13 mouse cellular contexts compared by ENCODE assay signal in genomic region chr13:101812341-101812740, GRCm38 (mm10). TPM values are rescaled to one million over a fixed set of nuclear protein-coding genes. Genes with fewer than 3 reads are reported as not detected.
A peak's percentile ranks its signal among the peaks of the same experiment; 100 is the strongest.
DNase-seq lines count a peak whose midpoint lies in the region; ATAC-seq lines count a peak whose summit lies in the region.
"Had no signal": no experiment of that assay in that cellular context is flagged by ENCODE, and none has a peak within 500 bp of the region (broad histone marks: within the 10 kb centered on the region; RNA-seq: fewer than 3 reads in every experiment).

No protein-coding gene starts in this region.

- WGBS in kidney, embryonic 15.5 days: 53% methylated on average over 5 of the region's 5 CpGs
- WGBS in midbrain, embryonic 10.5 days: 68% methylated on average over 5 of the region's 5 CpGs
- 57% methylated on average over 5 of the region's 5 CpGs for WGBS in midbrain, embryonic 14.5 days
- 69% methylated on average over 5 of the region's 5 CpGs for WGBS in limb, embryonic 10.5 days
- 44% methylated on average over 5 of the region's 5 CpGs for WGBS in stomach, embryonic 15.5 days

- H3K27me3 ChIP-seq in kidney, embryonic 15.5 days: no peaks in the 10 kb centered on the region
- H3K27me3 ChIP-seq in midbrain, embryonic 10.5 days (ENCODE audit: low read depth, poor library complexity, severe bottlenecking): peaks cover 5% of the 10 kb centered on the region; the same call in 1 of the 2 replicates
- H3K27me3 ChIP-seq in midbrain, embryonic 14.5 days (ENCODE audit: control insufficient read depth, insufficient read depth, low read length): no peaks in the 10 kb centered on the region
- H3K27me3 ChIP-seq in limb, embryonic 10.5 days (ENCODE audit: low read depth, poor library complexity, severe bottlenecking): peaks cover 5% of the 10 kb centered on the region; the same call in 1 of the 2 replicates
- no peaks in the 10 kb centered on the region for H3K27me3 ChIP-seq in stomach, embryonic 15.5 days (replicated peaks)
- H3K27me3 ChIP-seq: embryonic facial prominence, embryonic 15.5 days; heart, embryonic 15.5 days; hindbrain, embryonic 15.5 days; midbrain, embryonic 15.5 days had no signal

- H3K9ac ChIP-seq in kidney, embryonic 15.5 days: no peak overlapping the region
- H3K9ac ChIP-seq in midbrain, embryonic 14.5 days (replicated peaks; ENCODE audit: low read length): no peak overlapping the region
- H3K9ac ChIP-seq in stomach, embryonic 15.5 days: no peak overlapping the region
- H3K9ac ChIP-seq: embryonic facial prominence, embryonic 15.5 days; heart, embryonic 15.5 days; hindbrain, embryonic 15.5 days; liver, postnatal 0 days; midbrain, embryonic 15.5 days had no signal

- peak overlapping the region; percentile 43 for H3K4me2 ChIP-seq in kidney, embryonic 15.5 days
- H3K4me2 ChIP-seq in midbrain, embryonic 14.5 days (ENCODE audit: low read length): no peak overlapping the region
- H3K4me2 ChIP-seq in stomach, embryonic 15.5 days: 0 out of 2 replicates have a peak overlapping the region, but pooled peaks have one; percentile 30
- H3K4me2 ChIP-seq: embryonic facial prominence, embryonic 15.5 days; heart, embryonic 15.5 days; hindbrain, embryonic 15.5 days had no signal

- H3K27ac ChIP-seq in kidney, embryonic 15.5 days: peak overlapping the region; percentile 78
- peak overlapping the region; percentile 49; the same call in 1 of the 2 replicates for H3K27ac ChIP-seq in midbrain, embryonic 10.5 days (replicated peaks)
- H3K27ac ChIP-seq in midbrain, embryonic 14.5 days (replicated peaks; ENCODE audit: low read depth, low read length): no peak overlapping the region
- peak overlapping the region; percentile 72; the same call in 1 of the 2 replicates for H3K27ac ChIP-seq in limb, embryonic 10.5 days
- peak overlapping the region; percentile 64 for H3K27ac ChIP-seq in stomach, embryonic 15.5 days
- H3K27ac ChIP-seq: embryonic facial prominence, embryonic 15.5 days; heart, embryonic 15.5 days; hindbrain, embryonic 15.5 days; midbrain, embryonic 15.5 days had no signal

- no peaks in the 10 kb centered on the region for H3K36me3 ChIP-seq in kidney, embryonic 15.5 days
- no peaks in the 10 kb centered on the region for H3K36me3 ChIP-seq in midbrain, embryonic 10.5 days
- no peaks in the 10 kb centered on the region for H3K36me3 ChIP-seq in midbrain, embryonic 14.5 days (ENCODE audit: control insufficient read depth, insufficient read depth, low read length)
- no peaks in the 10 kb centered on the region for H3K36me3 ChIP-seq in limb, embryonic 10.5 days
- H3K36me3 ChIP-seq in stomach, embryonic 15.5 days: no peaks in the 10 kb centered on the region
- H3K36me3 ChIP-seq: embryonic facial prominence, embryonic 15.5 days; heart, embryonic 15.5 days; hindbrain, embryonic 15.5 days; midbrain, embryonic 15.5 days had no signal

- ATAC-seq in kidney, embryonic 15.5 days (replicated peaks; ENCODE audit: low FRiP score): no peak
- ATAC-seq in midbrain, embryonic 14.5 days (ENCODE audit: low FRiP score, low TSS enrichment): no peak
- ATAC-seq in stomach, embryonic 15.5 days (ENCODE audit: insufficient read depth, low FRiP score, low read depth): no peak
- ATAC-seq: liver, postnatal 0 days had no signal

- no peaks in the 10 kb centered on the region for H3K9me3 ChIP-seq in kidney, embryonic 15.5 days (replicated peaks)
- H3K9me3 ChIP-seq in midbrain, embryonic 10.5 days (replicated peaks): no peaks in the 10 kb centered on the region
- no peaks in the 10 kb centered on the region for H3K9me3 ChIP-seq in midbrain, embryonic 14.5 days (ENCODE audit: control insufficient read depth, low read length)
- no peaks in the 10 kb centered on the region for H3K9me3 ChIP-seq in limb, embryonic 10.5 days (replicated peaks)
- H3K9me3 ChIP-seq in stomach, embryonic 15.5 days: no peaks in the 10 kb centered on the region
- H3K9me3 ChIP-seq: embryonic facial prominence, embryonic 15.5 days; heart, embryonic 15.5 days; hindbrain, embryonic 15.5 days; midbrain, embryonic 15.5 days had no signal

- peak overlapping the region; percentile 2; the same call in 1 of the 2 replicates for H3K4me3 ChIP-seq in kidney, embryonic 15.5 days (replicated peaks)
- H3K4me3 ChIP-seq in midbrain, embryonic 10.5 days: no peak overlapping the region
- no peak overlapping the region for H3K4me3 ChIP-seq in midbrain, embryonic 14.5 days (replicated peaks; ENCODE audit: low read depth, low read length)
- no peak overlapping the region for H3K4me3 ChIP-seq in limb, embryonic 10.5 days
- H3K4me3 ChIP-seq in stomach, embryonic 15.5 days (replicated peaks): no peak overlapping the region
- H3K4me3 ChIP-seq: embryonic facial prominence, embryonic 15.5 days; heart, embryonic 15.5 days; hindbrain, embryonic 15.5 days; midbrain, embryonic 15.5 days had no signal

- H3K4me1 ChIP-seq in kidney, embryonic 15.5 days: peaks cover 17% of the 10 kb centered on the region
- peaks cover 25% of the 10 kb centered on the region for H3K4me1 ChIP-seq in midbrain, embryonic 10.5 days
- no peaks in the 10 kb centered on the region; the same call in 1 of the 2 replicates for H3K4me1 ChIP-seq in midbrain, embryonic 14.5 days (ENCODE audit: control insufficient read depth, insufficient read depth, low read length)
- peaks cover 24% of the 10 kb centered on the region for H3K4me1 ChIP-seq in limb, embryonic 10.5 days
- H3K4me1 ChIP-seq in stomach, embryonic 15.5 days: peaks cover 10% of the 10 kb centered on the region; the same call in 1 of the 2 replicates
- H3K4me1 ChIP-seq: heart, embryonic 15.5 days had no signal

- DNase-seq in kidney, postnatal 36 days: no peak
- no peak for DNase-seq in midbrain, embryonic 10.5 days (ENCODE audit: low spot score)
- no peak for DNase-seq in midbrain, embryonic 14.5 days
- no peak for DNase-seq in limb, embryonic 10.5 days (ENCODE audit: low spot score)
- DNase-seq in adrenal gland, postnatal 25 days: no peak
- no peak for DNase-seq in heart, adult 18-20 months
- DNase-seq: liver, postnatal 0 days had no signal

RNA-seq across cellular contexts. Expression of gene Pik3r1, which starts 44.3 kb away (rescaled TPM):
- polyA plus RNA-seq in kidney, embryonic 15.5 days (2015; fragmentation: Nextera tagmentation; extraction: Ambion mirVana): 40.3 and 40.9 TPM in 2 replicates
- 14.8 and 16.4 TPM in 2 replicates for polyA plus RNA-seq in midbrain, embryonic 10.5 days (2016; fragmentation: Nextera tagmentation; extraction: Ambion mirVana)
- polyA plus RNA-seq in midbrain, embryonic 14.5 days (2014; fragmentation: Nextera tagmentation; extraction: Ambion mirVana): 60.2 and 63.3 TPM in 2 replicates
- polyA plus RNA-seq in limb, embryonic 10.5 days (2016; fragmentation: Nextera tagmentation; extraction: Ambion mirVana): 9.8 and 13.9 TPM in 2 replicates
- polyA plus RNA-seq in stomach, embryonic 15.5 days (2015; fragmentation: Nextera tagmentation; extraction: Ambion mirVana): 49.6 and 55.0 TPM in 2 replicates
- total RNA-seq in adrenal gland, postnatal 25 days (2021): 130 and 193 TPM in 2 replicates
- 100 to 1,000 TPM; 103 to 142 TPM for total RNA-seq in heart, adult 18-20 months (2021)
